Mouse (Mus musculus): Measurements from ENCODE around the gene Pxdn. TPM values are rescaled to one million over a fixed set of nuclear protein-coding genes. Genes with fewer than 3 reads are reported as not detected.

Pxdn gene
- polyA plus RNA-seq, 1 experiment from 2014 or later, result 105 TPM

DNA sequence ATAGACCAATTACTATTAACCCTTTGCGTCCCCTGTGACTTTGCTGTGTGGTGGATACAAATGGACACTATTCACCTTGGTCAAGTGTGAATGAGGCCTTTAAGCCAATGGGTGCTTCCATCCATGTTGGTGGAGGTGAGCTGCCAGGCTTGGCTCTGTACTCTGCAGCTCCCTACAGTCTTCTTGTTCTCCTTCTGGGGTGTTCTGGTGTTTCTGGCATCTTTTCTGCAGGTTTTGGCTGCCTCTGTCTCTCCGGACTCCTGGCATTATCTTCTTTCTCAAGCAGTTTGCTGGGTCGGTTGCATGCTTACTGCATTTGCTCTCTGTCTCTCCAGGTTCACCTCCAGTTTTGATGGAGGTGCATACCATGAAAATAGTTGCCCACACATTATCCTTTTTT, 7.2 kb downstream of the Pxdn start:
- peaks cover 33% of the 10 kb centered on the region for H3K4me1 ChIP-seq (replicated peaks; ENCODE audit: control insufficient read depth, insufficient read depth, low read length)
- WGBS, result 72% methylated on average over 3 of the region's 3 CpGs
- H3K4me3 ChIP-seq (ENCODE audit: low read length), result no peak overlapping the region
- no peak overlapping the region for H3K9ac ChIP-seq (ENCODE audit: low read length)
- H3K4me2 ChIP-seq (ENCODE audit: low read depth, low read length), result no peak overlapping the region
- ATAC-seq (ENCODE audit: low read depth), result no peak
- H3K27ac ChIP-seq (ENCODE audit: low read length), result no peak overlapping the region
- H3K36me3 ChIP-seq (ENCODE audit: control insufficient read depth, insufficient read depth, low read length), result no peaks in the 10 kb centered on the region
- H3K9me3 ChIP-seq (ENCODE audit: control insufficient read depth, low read length), result no peaks in the 10 kb centered on the region
- H3K27me3 ChIP-seq (ENCODE audit: control insufficient read depth, insufficient read depth, low read depth, low read length), result no peaks in the 10 kb centered on the region

DNA sequence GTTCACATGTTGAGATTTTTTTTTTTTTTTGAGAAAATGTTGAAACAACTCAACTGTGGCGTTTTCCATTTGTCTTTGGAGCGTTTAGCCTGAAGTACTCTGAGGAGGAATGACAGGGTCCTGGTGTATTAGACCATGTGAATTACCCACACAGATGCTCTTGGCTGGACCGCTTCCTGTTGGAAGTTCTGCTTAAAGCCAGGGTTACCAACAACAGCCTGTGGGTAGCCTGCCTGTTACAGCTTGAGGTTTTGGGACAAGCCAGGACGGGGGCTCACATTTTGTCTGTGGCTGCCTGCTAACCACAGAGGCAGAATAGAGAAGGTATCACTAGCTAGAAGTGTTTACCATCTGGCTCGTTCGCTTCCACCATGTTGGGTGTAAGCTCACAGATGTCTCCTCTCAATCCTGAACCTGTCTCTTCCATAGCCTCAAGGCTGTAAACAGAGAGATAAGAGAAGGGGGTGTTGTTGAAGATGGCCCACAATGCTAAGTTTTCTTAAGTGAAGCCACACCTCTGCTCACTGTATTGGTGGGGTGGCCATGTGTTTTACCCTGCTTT, 7.9 kb downstream of the Pxdn start:
- no peak for ATAC-seq (ENCODE audit: low read depth)
- H3K36me3 ChIP-seq (ENCODE audit: control insufficient read depth, insufficient read depth, low read length), result no peaks in the 10 kb centered on the region
- H3K4me1 ChIP-seq (replicated peaks; ENCODE audit: control insufficient read depth, insufficient read depth, low read length), result peaks cover 30% of the 10 kb centered on the region
- H3K4me2 ChIP-seq (ENCODE audit: low read depth, low read length), result no peak overlapping the region
- no peak overlapping the region for H3K9ac ChIP-seq (ENCODE audit: low read length)
- no peaks in the 10 kb centered on the region for H3K27me3 ChIP-seq (ENCODE audit: control insufficient read depth, insufficient read depth, low read depth, low read length)
- H3K4me3 ChIP-seq (ENCODE audit: low read length), result no peak overlapping the region
- WGBS, result 53% methylated on average over 6 of the region's 6 CpGs
- H3K9me3 ChIP-seq (ENCODE audit: control insufficient read depth, low read length), result no peaks in the 10 kb centered on the region
- H3K27ac ChIP-seq (ENCODE audit: low read length), result no peak overlapping the region

DNA sequence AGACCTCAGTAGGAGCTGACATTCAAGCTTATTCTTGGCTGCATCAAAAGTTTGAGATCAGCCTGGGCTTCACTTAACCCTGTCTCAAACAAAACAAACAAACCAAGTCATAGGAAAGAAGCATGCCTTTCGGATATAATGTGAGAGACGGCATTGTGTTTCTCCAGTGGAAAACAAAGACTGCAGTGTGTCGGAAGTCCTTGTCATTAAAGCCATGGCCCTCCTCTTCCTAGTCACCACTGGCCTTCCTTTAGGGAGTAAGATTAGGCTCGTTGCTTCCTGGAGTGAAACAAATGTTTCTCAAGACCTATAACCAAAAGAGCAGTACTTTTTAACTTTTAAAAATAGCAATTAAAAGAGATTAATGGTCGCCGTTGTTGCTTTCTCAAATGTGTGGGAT, 13.6 kb downstream of the Pxdn start:
- Histone ChIP-seq H3K27ac (ENCODE audit: low read length) (peak overlapping the region; percentile 74), H3K4me2 (ENCODE audit: low read depth, low read length) (no peak overlapping the region), H3K27me3 (ENCODE audit: control insufficient read depth, insufficient read depth, low read depth, low read length) (no peaks in the 10 kb centered on the region), H3K9me3 (ENCODE audit: control insufficient read depth, low read length) (no peaks in the 10 kb centered on the region), H3K4me1 (replicated peaks; ENCODE audit: control insufficient read depth, insufficient read depth, low read length) (peaks cover 38% of the 10 kb centered on the region), H3K9ac (ENCODE audit: low read length) (no peak overlapping the region), H3K36me3 (ENCODE audit: control insufficient read depth, insufficient read depth, low read length) (no peaks in the 10 kb centered on the region), H3K4me3 (ENCODE audit: low read length) (no peak overlapping the region)
- 47% methylated on average over 6 of the region's 6 CpGs for WGBS
- ATAC-seq (ENCODE audit: low read depth), result peak; percentile 46

DNA sequence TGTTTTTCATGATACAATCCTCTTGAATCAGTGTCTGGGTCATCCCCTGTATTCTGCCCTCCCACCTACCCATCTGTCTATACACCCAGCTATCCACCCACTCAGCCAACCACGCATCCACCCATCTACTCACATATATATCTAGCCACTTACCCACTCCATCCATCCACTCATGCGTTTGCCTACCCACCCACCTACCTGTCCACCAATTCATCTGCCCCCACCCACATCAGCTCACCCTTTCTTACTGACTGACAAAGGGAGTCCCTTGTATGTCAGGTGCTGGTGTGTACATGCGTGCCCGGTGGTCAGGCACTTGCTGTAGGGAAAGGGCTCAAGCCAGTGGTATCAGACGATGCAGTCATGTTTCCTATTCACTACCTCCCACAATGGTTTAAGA, 14.1 kb downstream of the Pxdn start:
- Histone ChIP-seq H3K27ac (ENCODE audit: low read length) (peak overlapping the region; percentile 38), H3K9ac (ENCODE audit: low read length) (no peak overlapping the region), H3K4me1 (replicated peaks; ENCODE audit: control insufficient read depth, insufficient read depth, low read length) (peaks cover 38% of the 10 kb centered on the region), H3K27me3 (ENCODE audit: control insufficient read depth, insufficient read depth, low read depth, low read length) (no peaks in the 10 kb centered on the region), H3K4me3 (ENCODE audit: low read length) (no peak overlapping the region), H3K9me3 (ENCODE audit: control insufficient read depth, low read length) (no peaks in the 10 kb centered on the region), H3K36me3 (ENCODE audit: control insufficient read depth, insufficient read depth, low read length) (no peaks in the 10 kb centered on the region), H3K4me2 (ENCODE audit: low read depth, low read length) (no peak overlapping the region)
- WGBS, result 77% methylated on average over 5 of the region's 5 CpGs
- no peak for ATAC-seq (ENCODE audit: low read depth)

DNA sequence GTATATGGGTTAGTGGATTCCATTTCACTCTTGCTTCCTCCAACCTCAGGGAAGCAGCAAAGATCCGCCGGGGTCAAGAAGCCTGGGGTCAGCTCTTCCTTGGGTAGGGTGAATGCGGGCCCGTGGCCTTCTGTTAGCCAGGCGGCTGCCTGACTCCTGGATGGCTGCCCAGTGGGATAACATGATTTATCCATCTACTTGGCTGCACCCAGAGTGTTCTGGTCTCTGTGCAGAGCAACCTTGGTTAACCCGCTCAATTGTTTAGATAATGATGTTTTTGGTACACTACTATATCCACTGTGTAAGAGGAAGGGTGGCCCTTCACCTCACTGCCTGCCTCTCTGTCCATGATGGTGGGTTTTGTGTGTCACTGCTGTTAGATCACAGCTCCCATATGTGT, 14.7 kb downstream of the Pxdn start:
- Histone ChIP-seq H3K9me3 (ENCODE audit: control insufficient read depth, low read length) (no peaks in the 10 kb centered on the region), H3K4me2 (ENCODE audit: low read depth, low read length) (no peak overlapping the region), H3K27me3 (ENCODE audit: control insufficient read depth, insufficient read depth, low read depth, low read length) (no peaks in the 10 kb centered on the region), H3K4me3 (ENCODE audit: low read length) (no peak overlapping the region), H3K9ac (ENCODE audit: low read length) (no peak overlapping the region), H3K4me1 (replicated peaks; ENCODE audit: control insufficient read depth, insufficient read depth, low read length) (peaks cover 38% of the 10 kb centered on the region), H3K27ac (ENCODE audit: low read length) (no peak overlapping the region), H3K36me3 (ENCODE audit: control insufficient read depth, insufficient read depth, low read length) (no peaks in the 10 kb centered on the region)
- 44% methylated on average over 6 of the region's 6 CpGs for WGBS
- peak; percentile 66 for ATAC-seq (ENCODE audit: low read depth)

DNA sequence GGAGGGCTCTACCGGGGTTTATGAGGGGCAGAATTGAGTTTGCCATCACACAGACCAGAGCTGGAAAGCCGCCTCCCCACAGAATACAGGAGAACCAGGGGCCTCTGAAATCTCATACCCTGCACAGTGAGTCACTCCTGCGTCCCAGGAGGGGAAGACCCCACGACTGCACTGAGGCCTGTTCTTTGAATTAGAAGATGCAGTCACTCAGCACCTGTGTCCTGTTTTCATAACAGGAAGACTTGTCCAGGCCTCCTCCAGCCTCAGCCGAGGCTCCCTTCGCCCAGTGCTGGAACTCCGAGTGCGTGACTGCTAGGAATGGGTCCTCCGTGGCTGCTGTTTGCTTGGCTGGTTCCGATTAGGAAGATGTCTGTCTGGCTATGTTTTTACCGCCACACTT, 16.6 kb downstream of the Pxdn start:
- H3K4me2 ChIP-seq (ENCODE audit: low read depth, low read length), result no peak overlapping the region
- 60% methylated on average over 11 of the region's 11 CpGs for WGBS
- H3K27me3 ChIP-seq (ENCODE audit: control insufficient read depth, insufficient read depth, low read depth, low read length), result no peaks in the 10 kb centered on the region
- no peak for ATAC-seq (ENCODE audit: low read depth)
- no peak overlapping the region for H3K4me3 ChIP-seq (ENCODE audit: low read length)
- no peaks in the 10 kb centered on the region for H3K9me3 ChIP-seq (ENCODE audit: control insufficient read depth, low read length)
- H3K27ac ChIP-seq (ENCODE audit: low read length), result peak overlapping the region; percentile 23; the same call in 1 of the 2 replicates
- H3K4me1 ChIP-seq (replicated peaks; ENCODE audit: control insufficient read depth, insufficient read depth, low read length), result peaks cover 38% of the 10 kb centered on the region
- H3K9ac ChIP-seq (ENCODE audit: low read length), result no peak overlapping the region
- no peaks in the 10 kb centered on the region for H3K36me3 ChIP-seq (ENCODE audit: control insufficient read depth, insufficient read depth, low read length)

DNA sequence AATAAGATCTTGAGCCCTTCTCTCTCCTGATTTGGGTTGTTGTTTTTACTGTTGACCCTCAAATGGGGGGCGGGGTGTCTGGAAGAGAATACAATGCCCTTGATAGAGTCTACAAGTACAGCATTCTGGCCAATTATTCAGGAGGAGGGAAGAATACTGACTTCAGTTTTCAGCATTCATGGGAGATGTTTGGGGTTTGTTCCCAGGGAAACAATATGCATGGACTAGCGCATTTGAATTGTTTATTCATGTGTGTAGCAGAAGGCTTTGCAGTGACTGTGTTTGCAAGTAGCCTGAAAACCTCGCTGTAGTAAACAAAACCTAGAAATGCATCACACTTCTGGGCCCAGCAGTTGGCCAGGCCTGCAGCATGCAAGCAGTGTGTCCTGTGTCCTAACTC, 17.1 kb downstream of the Pxdn start:
- WGBS, result 68% methylated on average over 3 of the region's 3 CpGs
- Histone ChIP-seq H3K4me1 (replicated peaks; ENCODE audit: control insufficient read depth, insufficient read depth, low read length) (peaks cover 37% of the 10 kb centered on the region), H3K36me3 (ENCODE audit: control insufficient read depth, insufficient read depth, low read length) (no peaks in the 10 kb centered on the region), H3K9me3 (ENCODE audit: control insufficient read depth, low read length) (no peaks in the 10 kb centered on the region), H3K4me3 (ENCODE audit: low read length) (no peak overlapping the region), H3K27me3 (ENCODE audit: control insufficient read depth, insufficient read depth, low read depth, low read length) (no peaks in the 10 kb centered on the region), H3K4me2 (ENCODE audit: low read depth, low read length) (no peak overlapping the region), H3K9ac (ENCODE audit: low read length) (no peak overlapping the region), H3K27ac (ENCODE audit: low read length) (peak overlapping the region; percentile 23; the same call in 1 of the 2 replicates)
- ATAC-seq (ENCODE audit: low read depth), result no peak

DNA sequence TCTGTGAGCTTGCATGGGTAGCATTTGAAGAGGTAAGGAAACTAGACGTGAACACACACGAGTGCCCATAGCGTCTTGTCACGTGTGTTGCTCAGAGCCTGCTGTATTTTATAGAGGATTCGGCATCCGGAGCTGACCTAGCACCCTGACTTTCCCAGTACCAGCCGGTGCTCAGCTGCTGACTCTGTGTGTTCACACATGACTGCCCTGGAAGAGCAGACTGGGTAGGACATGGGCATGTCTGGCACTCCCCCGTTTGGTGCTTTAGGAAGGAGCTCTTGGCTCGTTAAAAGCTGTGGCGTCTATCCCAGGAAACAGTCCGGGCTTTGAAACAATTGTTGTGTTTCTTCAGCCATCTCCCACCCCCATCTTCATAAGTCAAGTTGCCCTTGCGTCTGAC, 19.6 kb downstream of the Pxdn start:
- no peak overlapping the region for H3K27ac ChIP-seq (ENCODE audit: low read length)
- no peak overlapping the region for H3K4me2 ChIP-seq (ENCODE audit: low read depth, low read length)
- no peaks in the 10 kb centered on the region for H3K36me3 ChIP-seq (ENCODE audit: control insufficient read depth, insufficient read depth, low read length)
- no peak for ATAC-seq (ENCODE audit: low read depth)
- peaks cover 21% of the 10 kb centered on the region for H3K4me1 ChIP-seq (replicated peaks; ENCODE audit: control insufficient read depth, insufficient read depth, low read length)
- no peaks in the 10 kb centered on the region for H3K27me3 ChIP-seq (ENCODE audit: control insufficient read depth, insufficient read depth, low read depth, low read length)
- H3K9me3 ChIP-seq (ENCODE audit: control insufficient read depth, low read length), result no peaks in the 10 kb centered on the region
- H3K9ac ChIP-seq (ENCODE audit: low read length), result no peak overlapping the region
- H3K4me3 ChIP-seq (ENCODE audit: low read length), result no peak overlapping the region
- WGBS, result 78% methylated on average over 12 of the region's 12 CpGs

GRCm38 (mm10) chr12:29958637-29959036, 21.2 kb downstream of the Pxdn start:
- no peaks in the 10 kb centered on the region for H3K36me3 ChIP-seq (ENCODE audit: control insufficient read depth, insufficient read depth, low read length)
- H3K4me2 ChIP-seq (ENCODE audit: low read depth, low read length), result no peak overlapping the region
- no peak overlapping the region for H3K9ac ChIP-seq (ENCODE audit: low read length)
- H3K4me1 ChIP-seq (replicated peaks; ENCODE audit: control insufficient read depth, insufficient read depth, low read length), result peaks cover 12% of the 10 kb centered on the region
- no peak for ATAC-seq (ENCODE audit: low read depth)
- H3K4me3 ChIP-seq (ENCODE audit: low read length), result no peak overlapping the region
- no peaks in the 10 kb centered on the region for H3K27me3 ChIP-seq (ENCODE audit: control insufficient read depth, insufficient read depth, low read depth, low read length)
- WGBS, result 77% methylated on average over 5 of the region's 5 CpGs
- H3K9me3 ChIP-seq (ENCODE audit: control insufficient read depth, low read length), result no peaks in the 10 kb centered on the region
- H3K27ac ChIP-seq (ENCODE audit: low read length), result no peak overlapping the region

DNA sequence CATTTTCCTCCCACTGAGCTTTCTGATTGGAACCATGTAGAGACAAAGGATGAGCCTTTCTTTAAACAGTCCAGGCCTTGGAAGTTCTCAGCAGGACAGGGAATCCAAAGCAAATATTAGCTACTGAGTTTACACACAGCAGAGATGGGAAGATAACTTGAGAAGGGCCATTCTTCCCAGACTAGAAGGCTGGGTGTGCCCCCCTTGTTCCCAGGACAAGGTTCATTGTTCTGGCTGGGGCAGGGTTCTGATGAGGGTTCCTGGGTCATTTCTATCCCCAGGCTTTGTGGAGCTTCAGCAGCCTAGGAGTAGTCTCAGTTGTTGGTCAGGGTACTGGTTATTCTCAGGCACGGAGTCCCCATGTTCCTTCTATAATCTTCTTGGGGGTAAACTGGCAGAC, 23.6 kb downstream of the Pxdn start:
- Histone ChIP-seq H3K36me3 (ENCODE audit: control insufficient read depth, insufficient read depth, low read length) (no peaks in the 10 kb centered on the region), H3K27me3 (ENCODE audit: control insufficient read depth, insufficient read depth, low read depth, low read length) (no peaks in the 10 kb centered on the region), H3K4me1 (replicated peaks; ENCODE audit: control insufficient read depth, insufficient read depth, low read length) (peaks cover 6% of the 10 kb centered on the region; the same call in 1 of the 2 replicates), H3K4me2 (ENCODE audit: low read depth, low read length) (no peak overlapping the region), H3K4me3 (ENCODE audit: low read length) (no peak overlapping the region), H3K9me3 (ENCODE audit: control insufficient read depth, low read length) (no peaks in the 10 kb centered on the region), H3K27ac (ENCODE audit: low read length) (no peak overlapping the region), H3K9ac (ENCODE audit: low read length) (no peak overlapping the region)
- no peak for ATAC-seq (ENCODE audit: low read depth)
- WGBS, result 64% methylated on average over 1 of the region's 1 CpGs
